Mouse (Mus musculus) liver, postnatal 0 days (tissue): ENCODE data around the gene Ubash3b.

Experiments
- CTCF ChIP-seq: sonication (generic); IDR thresholded peaks from 2 replicates; pipeline ENCODE4 v1.5.1; 2016; ENCODE audit warnings: antibody characterized with exemption, low read depth
- EP300 ChIP-seq: IDR thresholded peaks from 2 replicates; pipeline ENCODE4 v1.6.1; 2016; ENCODE audit warnings: antibody characterized with exemption, low read depth, mild to moderate bottlenecking

- no peak for TF ChIP-seq CTCF
- TF ChIP-seq EP300: no peak
Observed at GRCm38 (mm10) chr9:41153979-41154378, 7.5 kb downstream of the Ubash3b start.
